Mouse (Mus musculus): ENCODE data around the gene Aire.

The Aire gene

GRCm38 (mm10) chr10:78010335-78010734 lies 33.1 kb downstream of the Aire start:
- ATAC-seq (ENCODE audit: insufficient number of reproducible peaks, low FRiP score, low TSS enrichment), result no peak

DNA sequence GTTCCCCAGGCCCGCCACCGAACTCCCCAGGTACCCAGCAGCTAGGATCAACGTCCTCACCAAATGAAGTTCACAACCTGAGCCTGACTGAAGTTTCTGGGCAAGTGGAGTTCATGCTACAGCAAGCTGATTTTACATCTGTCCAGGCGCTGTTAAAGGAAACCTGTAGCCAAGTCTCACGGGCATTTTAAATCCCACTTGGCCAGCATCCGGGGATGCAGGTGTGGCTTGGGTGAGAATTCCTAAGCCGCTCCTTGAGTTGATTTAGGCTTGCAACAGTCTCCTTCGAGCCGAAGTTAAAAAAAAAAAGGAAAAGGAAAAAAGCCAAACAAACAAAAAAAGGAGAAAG lies 33.5 kb downstream of the Aire start, which contains the start of gene Pfkl:
Gene Pfkl, minus strand, starts transcription at position 139 of the 349 bp plus-strand sequence.
- no peak for ATAC-seq (ENCODE audit: insufficient number of reproducible peaks, low FRiP score, low TSS enrichment)

GRCm38 (mm10) chr10:78009184-78009944 lies 34.0 kb downstream of the Aire start:
- ATAC-seq (ENCODE audit: insufficient number of reproducible peaks, low FRiP score, low TSS enrichment), result peak; percentile 95

DNA sequence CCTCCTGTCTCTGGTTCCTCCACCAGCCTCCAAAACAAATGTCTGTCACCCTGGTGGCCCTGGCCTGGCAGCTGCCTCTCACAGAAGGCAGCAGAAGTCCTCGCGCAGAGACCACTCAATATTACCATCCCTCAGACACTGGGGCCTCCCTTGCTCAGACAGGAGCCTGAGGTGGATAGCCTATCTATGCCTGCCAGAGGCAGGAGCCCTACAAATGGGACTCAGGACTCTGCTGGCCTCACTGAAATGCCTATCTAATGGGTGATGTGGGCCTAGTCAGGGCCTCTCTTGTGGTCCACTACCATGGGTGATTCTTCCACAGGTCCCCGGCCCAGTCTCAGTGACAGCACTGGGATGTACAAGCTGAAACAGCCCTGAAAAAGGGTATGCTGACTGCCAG lies 35.2 kb downstream of the Aire start:
- ATAC-seq (ENCODE audit: insufficient number of reproducible peaks, low FRiP score, low TSS enrichment), result no peak

GRCm38 (mm10) chr10:78007203-78007602 lies 36.2 kb downstream of the Aire start:
- no peak for ATAC-seq (ENCODE audit: insufficient number of reproducible peaks, low FRiP score, low TSS enrichment)

GRCm38 (mm10) chr10:78005791-78006438 lies 37.5 kb downstream of the Aire start:
- ATAC-seq (ENCODE audit: insufficient number of reproducible peaks, low FRiP score, low TSS enrichment), result no peak

- ATAC-seq (ENCODE audit: insufficient number of reproducible peaks, low FRiP score, low TSS enrichment), result no peak
These were observed 38.8 kb downstream of the Aire start for GRCm38 (mm10) chr10:78004479-78005100.

DNA sequence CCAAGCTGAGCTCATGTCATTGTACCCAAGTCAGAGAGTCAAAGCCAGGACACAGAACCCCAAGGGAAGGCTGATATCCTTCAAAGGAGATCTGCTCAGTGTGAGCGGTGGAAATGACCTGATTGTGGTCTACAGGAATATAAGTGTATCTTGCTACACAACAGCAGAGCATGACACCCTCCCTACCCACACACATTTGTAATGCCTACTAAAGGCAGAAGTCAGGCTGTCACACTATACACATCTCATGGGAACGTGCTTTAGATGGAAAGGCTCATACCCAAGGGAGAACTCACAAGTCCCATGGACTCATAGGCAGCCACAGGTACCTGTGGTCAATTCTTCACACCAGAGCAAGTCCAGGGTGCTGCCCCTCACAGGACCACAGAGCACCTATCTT lies 41.1 kb downstream of the Aire start:
- ATAC-seq (ENCODE audit: insufficient number of reproducible peaks, low FRiP score, low TSS enrichment), result no peak

GRCm38 (mm10) chr10:78001796-78002195 lies 41.6 kb downstream of the Aire start:
- no peak for ATAC-seq (ENCODE audit: insufficient number of reproducible peaks, low FRiP score, low TSS enrichment)

DNA sequence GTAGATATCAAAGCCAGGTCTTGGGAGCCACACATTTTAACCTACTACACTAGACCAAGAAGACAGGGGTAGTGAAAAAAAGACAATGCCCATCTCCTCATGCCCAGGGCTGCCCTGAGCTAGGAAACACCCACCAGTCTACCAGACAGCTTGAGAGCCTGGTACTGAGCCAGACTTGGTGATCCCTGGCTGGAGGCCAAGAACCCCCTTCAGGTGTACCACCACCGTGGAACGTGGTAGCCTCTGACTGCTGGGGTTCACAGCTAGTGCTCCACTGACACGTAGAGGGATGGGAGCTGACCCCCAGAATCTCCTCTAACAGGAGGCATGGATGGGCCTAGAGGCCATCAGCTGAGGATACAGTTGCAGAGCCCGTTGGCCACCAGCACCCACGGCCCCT lies 43.2 kb downstream of the Aire start:
- no peak for ATAC-seq (ENCODE audit: insufficient number of reproducible peaks, low FRiP score, low TSS enrichment)

GRCm38 (mm10) chr10:77995639-77996038 lies 47.8 kb downstream of the Aire start:
- no peak for ATAC-seq (ENCODE audit: insufficient number of reproducible peaks, low FRiP score, low TSS enrichment)

DNA sequence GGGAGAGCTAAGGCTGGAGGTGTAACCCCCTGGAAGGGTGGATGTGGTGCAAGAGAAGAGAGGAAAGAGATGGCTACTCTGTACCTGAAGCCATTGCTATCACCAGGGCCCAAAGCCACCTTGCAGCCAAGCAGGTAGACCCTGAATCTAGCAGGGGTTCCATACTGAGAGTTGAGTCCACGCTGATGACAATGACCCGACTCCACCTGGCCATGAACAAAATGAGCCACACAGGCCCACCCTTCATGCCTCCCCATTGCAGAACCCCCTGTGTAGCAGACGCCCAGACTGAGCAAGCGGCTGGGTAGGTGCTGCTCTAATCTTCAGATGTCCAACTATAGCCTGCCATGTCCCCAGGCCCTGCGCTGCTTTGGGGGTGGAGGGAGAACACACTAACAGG lies 57.6 kb downstream of the Aire start:
- ATAC-seq (ENCODE audit: insufficient number of reproducible peaks, low FRiP score, low TSS enrichment), result no peak

DNA sequence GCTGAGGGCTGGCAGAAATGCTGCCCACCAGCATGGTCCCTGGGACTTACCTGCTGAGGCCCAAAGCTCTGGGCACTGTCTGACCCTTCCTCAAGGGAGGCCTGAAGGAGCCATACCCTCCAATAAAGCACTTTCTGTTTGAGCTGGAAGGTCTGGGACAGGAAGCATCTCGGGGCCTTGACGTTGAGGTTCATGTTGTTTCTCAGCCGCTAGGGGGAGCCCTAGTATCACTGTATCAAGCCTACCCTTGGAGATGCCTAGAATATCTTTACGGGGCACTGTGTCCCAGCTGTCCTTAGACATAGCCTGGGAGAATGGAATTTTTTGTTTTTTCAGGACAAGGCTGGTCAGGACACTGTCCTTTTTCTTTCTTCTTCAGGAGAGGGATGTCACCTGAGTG lies 58.8 kb downstream of the Aire start:
- ATAC-seq (ENCODE audit: insufficient number of reproducible peaks, low FRiP score, low TSS enrichment), result peak; percentile 73
